In the genomic region with DNA sequence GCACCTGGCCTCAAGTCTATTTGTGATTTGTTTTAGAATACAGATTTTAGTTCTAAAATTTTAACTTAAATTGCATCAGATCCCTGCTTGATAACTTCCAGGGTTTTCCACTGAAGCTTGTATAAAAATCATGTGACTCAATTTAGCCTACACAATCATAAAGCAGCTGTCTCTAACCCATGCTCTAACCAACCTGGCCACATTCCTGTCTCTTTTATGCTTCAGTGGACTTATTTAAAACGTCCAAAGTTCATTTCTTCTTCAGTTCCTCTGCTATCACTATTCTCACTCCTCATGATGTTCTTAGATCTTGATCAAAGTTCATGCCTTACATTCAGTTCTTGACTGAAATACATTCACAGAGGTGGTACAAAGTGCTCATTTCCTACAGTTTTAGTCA, we compare ENCODE assay signal across 4 mouse cellular contexts.
"Had no signal": no experiment of that assay in that cellular context is flagged by ENCODE, and none has a peak within 500 bp of the region (broad histone marks: within the 10 kb centered on the region; RNA-seq: fewer than 3 reads in every experiment).

No protein-coding gene starts in this region.

- H3K4me2 ChIP-seq: neural tube, embryonic 13.5 days; neural tube, embryonic 15.5 days; stomach, embryonic 15.5 days had no signal

- H3K27me3 ChIP-seq: neural tube, embryonic 13.5 days; neural tube, embryonic 15.5 days; stomach, embryonic 15.5 days had no signal

- H3K9ac ChIP-seq: neural tube, embryonic 13.5 days; neural tube, embryonic 15.5 days; stomach, embryonic 15.5 days had no signal

- H3K36me3 ChIP-seq: neural tube, embryonic 13.5 days; neural tube, embryonic 15.5 days; stomach, embryonic 15.5 days had no signal

- H3K4me3 ChIP-seq: neural tube, embryonic 13.5 days; neural tube, embryonic 15.5 days; stomach, embryonic 15.5 days had no signal

- H3K9me3 ChIP-seq: neural tube, embryonic 13.5 days; neural tube, embryonic 15.5 days; stomach, embryonic 15.5 days had no signal

- H3K27ac ChIP-seq: neural tube, embryonic 13.5 days; neural tube, embryonic 15.5 days; stomach, embryonic 15.5 days; stomach, postnatal 0 days had no signal

- H3K4me1 ChIP-seq: neural tube, embryonic 13.5 days; neural tube, embryonic 15.5 days; stomach, embryonic 15.5 days had no signal
